Mouse (Mus musculus) layer of hippocampus, adult 18-20 months (tissue): ENCODE results near the gene Nup188. TPM values are rescaled to one million over a fixed set of nuclear protein-coding genes. Genes with fewer than 3 reads are reported as not detected.
A peak's percentile ranks its signal among the peaks of the same experiment; 100 is the strongest.

ENCODE experiments used
- DNase-seq, 2 experiments: peaks; one replicate each; pipeline ENCODE4 v3.0.0; 2022; ENCODE audit warnings: low spot score in 2 of 2
- total RNA-seq, 2 experiments: library from RNA; stranded (reverse); gene quantifications; 2 replicates each; pipeline ENCODE4 v1.2.3; 2021

Nup188 gene
- total RNA-seq, 2 experiments from 2014 or later: 19.5 to 21.9 TPM

- no peak for DNase-seq
Observed at GRCm38 (mm10) chr2:30256616-30257350, 29.4 kb upstream of the Nup188 start.

- no peak for DNase-seq
Observed at GRCm38 (mm10) chr2:30257699-30258460, 28.3 kb upstream of the Nup188 start.

GRCm38 (mm10) chr2:30258600-30258999 lies 27.6 kb upstream of the Nup188 start:
- no peak for DNase-seq

DNA sequence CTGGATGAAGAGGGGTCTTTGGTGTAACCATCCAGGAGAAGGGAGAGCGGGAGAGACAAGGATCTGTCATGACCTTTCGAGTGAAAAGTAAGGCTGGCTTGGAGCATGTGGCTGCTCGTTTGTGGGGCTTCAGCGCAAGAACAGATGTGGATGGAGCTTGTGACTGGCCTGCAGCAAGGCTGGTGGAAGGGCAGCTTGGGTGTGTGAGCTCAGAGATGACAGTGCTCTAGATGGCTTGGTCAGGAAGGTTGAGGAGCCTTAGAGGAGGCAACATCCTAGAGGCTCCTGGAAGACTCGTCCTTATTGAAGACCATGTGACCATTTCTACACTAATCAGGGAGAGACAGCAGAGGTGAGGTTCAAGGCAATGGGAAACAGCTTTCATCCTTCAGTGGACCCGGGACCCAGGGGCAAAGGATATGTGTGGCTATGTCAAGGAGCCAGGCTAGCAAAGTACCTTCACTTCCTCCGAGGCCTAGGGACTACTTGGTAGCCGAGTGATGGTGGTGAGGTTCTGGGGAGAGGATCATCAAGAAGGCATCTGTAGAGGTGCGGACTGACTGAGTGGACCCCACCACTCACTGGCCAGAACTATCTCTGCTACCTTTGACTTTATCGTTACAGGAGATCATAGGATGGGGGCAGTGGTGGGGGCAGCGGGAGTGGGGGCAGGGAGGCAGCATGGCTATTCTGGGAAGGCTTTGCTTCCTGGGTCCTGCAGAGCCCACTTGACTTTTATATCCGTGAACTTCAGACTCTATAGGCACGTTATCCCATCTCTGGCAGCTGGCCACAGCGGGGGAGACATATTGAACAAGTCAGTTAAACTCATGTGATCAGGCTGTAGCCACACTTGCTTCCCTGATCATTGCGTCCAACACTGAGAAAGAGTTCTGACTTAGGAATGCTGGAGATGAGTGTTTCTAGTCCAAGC lies 26.8 kb upstream of the Nup188 start:
- DNase-seq: no peak

DNA sequence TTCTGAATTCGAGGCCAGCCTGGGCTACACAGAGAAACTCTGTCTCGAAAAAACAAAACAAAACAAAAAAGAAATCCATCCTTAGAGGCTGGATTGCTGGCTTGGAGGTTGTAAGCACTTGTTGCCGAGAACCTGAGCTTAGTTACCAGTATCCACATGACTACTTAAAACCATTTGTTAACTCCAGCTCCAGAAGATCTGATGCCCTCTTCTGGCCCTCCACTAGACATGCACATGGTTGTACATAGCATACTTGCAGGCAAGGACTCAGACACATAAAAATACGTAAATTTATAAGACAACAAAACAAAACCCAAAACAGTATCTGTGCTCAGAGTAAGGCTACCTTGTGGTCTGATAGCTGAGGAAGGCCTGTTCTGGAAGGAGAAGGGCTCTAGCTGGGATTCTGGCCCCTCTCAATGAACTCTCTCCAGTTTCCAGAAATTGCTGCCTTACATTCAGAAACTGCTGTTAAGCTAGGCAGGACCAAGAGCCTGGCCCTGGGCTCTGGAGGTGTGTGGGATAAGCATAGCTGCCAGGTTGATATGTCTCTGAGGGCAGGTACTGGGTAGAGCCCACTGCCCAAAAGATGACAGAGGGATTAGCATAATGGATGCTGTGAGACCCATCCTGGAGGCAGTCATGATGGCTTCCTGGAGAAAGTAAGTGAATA lies 25.0 kb upstream of the Nup188 start:
- no peak for DNase-seq

DNA sequence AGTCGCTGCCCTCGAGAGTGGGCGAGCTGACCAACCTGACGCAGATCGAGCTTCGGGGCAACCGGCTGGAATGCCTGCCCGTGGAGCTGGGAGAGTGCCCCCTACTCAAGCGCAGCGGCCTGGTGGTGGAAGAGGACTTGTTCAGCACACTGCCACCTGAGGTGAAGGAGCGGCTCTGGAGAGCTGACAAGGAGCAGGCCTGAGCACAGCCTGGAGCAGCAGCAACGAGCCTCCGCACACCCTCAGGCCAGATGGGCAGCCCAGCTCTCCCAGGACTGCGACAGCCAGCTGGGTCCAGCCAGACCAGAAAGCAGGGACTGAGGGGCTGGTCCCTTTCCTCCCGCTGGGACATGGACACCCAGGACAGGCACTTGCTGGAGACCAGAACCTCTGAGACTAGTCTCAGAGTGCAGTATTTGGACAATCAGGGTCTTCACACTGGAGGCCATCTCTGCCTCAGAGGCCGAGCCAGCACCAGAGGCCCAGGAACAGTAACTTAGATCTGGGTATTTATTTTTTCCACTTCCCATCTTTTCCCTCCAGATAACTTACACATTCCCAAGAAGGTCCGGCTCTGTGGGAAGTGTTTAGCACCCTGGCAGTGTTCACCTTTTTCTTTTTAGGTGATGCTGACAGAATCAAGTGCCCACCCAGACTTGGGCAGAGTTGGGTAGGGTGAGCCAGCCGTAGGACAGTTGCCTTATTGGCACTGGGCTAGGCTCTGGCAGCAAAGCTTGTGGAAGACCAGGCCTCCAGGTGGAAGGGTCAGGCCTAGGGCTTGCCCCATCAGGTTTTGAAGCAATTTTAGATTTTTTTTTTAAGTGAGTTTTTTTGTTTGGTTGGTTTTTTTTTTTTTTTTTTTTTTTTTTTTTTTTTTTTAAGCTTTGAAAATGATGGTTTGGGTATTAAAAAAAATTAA lies 24.0 kb upstream of the Nup188 start:
- DNase-seq: no peak

DNA sequence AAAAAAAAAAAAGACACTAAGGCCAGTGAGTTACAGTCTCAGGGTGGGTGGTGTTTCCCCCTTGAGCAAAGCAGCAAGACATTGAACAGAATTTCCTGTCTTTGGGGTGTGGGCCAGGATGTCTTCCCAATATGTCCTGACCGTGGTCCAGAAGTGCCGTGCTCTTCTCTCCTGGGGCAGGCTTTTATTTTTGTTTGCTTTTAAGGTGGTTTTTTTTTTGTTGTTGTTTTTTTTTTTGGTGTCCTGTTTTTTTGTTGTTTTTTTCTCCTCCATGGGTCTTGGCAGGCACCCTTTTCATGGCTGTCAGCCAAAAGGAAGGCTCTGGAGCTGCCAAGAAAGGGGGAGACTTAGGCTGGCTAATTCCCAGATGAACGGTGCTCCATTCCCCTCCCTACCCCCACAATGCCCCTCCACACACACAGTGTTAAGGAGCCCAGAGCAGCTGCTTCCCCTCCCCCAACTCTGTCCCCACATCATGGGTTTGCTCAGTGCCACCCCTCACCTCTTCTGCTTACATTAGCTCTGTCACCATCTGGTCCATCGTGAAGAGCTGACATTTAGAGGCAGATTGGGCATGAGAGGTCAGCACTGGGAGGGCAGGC lies 23.3 kb upstream of the Nup188 start:
- peak; percentile 28 to 68 for DNase-seq

DNA sequence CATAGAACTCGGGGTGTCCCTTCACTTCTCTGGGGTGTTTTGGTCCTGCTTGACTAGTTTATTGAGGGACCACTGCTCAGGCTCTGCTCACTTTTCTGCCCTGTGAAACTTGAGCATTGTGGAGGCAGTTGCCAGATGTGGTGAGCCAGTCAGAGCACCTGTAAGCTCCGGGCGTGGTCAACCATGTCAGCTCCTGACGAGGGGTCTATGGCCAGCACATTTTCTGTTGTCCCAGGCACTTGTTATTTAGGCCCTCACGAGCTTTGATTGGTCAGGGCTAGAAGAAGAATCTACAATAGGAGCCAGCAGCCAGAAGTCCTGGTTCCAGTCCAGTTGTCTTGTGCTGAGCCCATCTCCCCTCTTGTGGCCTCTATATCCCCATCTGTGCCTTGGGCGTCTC lies 22.4 kb upstream of the Nup188 start:
- no peak for DNase-seq

DNA sequence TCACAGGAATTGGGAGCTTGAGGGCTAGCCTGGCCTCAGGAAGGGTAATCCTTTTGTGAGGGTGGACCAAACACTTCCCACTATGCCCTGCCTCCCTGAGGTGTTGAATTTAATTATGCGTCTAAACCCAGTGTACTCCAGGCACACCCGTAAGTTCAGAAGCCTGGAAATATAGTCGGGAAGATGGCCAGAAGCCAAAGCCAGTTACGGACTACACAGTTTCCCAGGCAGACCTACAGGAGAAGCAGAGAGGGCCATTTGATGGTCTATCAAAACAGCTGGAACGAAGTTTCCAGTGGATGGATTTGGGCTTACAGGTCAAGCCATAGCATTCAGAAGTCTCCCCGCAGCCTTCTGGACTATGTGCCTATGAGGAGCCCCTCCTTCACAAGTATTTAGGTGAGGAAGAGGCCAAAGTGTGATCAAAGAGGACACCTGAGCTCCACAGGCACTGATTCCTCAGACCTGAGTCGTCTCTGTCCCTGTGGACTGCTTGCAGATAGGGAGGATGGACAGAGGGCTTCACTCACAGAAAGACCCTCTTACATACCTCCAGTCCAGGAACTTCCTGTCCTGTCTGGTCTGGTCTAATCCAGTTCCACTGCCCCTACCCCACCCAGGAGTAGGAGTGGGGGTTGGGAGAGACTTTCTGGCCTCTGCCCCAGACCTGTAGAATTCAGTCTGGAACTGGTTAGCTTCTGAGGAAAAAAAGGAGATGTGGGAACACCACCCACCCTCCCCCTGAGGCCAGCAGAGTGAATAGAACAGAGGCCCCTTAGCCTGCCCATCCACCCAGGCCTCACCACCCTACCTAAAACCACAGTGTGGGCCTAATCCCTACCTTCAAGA lies 21.3 kb upstream of the Nup188 start:
- DNase-seq: no peak

- peak; percentile 27 to 90 for DNase-seq
Observed at GRCm38 (mm10) chr2:30265767-30266253, 20.4 kb upstream of the Nup188 start, which contains the start of gene Phyhd1. Phyhd1 (plus strand) TSS chr2:30266203.

DNA sequence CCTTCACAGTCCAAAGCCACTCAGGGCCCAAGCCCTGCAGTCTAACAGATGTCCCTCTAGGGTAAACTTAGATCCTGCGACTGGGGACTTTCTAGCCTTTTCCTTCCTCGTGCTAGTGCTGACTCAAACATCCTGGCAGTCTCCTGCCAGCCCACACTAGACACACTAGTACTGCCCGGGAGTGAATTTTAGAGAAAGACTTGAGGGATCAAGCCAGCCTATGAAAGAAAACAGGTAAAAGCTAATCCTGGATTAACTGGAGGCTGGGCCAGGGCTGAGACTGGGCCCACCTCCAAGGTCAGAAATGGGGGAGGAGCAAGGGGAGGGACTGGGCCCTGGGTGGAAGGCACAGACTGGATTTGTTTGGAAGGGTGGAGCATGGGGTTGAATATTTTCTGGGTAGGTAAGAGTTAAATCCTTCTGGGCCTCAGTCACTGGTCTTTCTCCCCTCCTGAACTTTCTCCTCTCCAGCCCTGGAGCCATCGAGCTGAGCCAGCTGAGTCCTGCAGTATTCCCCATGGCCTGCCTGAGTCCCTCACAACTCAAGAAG lies 19.7 kb upstream of the Nup188 start:
- peak in 1 of 2 experiments; percentile 47 for DNase-seq

GRCm38 (mm10) chr2:30267466-30267865 lies 18.7 kb upstream of the Nup188 start:
- no peak for DNase-seq

DNA sequence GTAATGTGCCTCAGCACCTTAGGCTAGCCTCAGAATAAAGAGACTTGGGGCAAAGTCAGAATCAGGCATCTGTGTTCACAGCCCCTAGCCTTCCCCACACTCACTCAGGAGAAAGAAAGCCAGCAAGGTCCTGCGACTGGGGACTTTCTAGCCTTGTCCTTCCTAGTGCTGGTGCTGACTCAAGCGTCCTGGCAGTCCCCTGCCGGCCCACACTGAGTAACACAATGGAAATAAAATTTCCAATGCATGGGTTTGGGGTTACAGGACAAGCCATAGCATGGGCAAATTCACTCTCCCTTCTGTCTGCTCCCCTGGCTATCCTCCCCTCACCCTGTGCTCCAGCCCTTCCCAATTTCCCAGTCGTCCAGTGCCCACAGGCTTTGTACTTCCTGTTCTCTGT lies 17.8 kb upstream of the Nup188 start:
- no peak for DNase-seq

- DNase-seq: no peak
Observed at GRCm38 (mm10) chr2:30269241-30269990, 16.8 kb upstream of the Nup188 start.

DNA sequence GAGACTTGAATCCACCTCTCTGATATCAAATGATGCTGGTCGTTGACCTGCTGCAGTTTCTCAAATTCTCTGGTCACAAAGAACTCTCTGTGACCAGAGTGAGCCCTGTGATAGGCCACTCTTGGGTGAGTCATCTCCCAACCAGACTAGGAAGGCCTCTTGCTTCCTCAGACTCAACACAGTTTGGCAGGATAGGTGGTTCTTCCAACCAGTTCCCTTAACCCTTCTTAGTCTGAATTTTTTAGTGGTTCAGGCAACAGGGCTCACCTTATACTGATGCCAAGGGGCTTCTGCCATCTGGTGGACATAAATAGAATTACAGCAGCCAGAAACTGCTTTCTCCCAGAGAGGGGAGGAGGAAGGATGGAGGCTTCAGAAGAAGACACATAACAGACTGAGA lies 16.1 kb upstream of the Nup188 start:
- DNase-seq: peak; percentile 48 to 83

DNA sequence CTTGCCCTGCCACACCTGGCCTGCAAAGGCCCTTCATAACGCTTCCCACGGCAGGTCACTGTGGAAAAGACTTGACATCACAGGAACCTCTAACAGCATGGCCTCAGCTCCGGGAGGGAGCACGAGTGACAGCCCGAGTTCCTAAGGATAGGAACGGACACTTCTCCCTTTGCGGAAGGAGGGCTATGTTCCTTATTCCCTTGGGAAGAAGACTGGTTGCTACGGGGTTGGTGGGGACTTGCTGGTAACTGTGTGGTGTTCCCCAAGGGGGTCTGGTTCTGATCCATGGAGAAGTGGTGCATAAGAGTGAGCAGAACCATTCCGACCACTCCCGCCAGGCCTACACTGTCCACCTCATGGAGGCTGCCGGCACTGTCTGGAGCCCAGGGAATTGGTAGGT lies 5.5 kb upstream of the Nup188 start, which contains the start of gene Gm28038:
TSS of gene Gm28038 (plus strand) at position 301 of the 400 bp plus-strand sequence.
- DNase-seq: no peak

- no peak for DNase-seq
Observed at GRCm38 (mm10) chr2:30281651-30282050, 4.5 kb upstream of the Nup188 start.
